Mouse (Mus musculus) frontal cortex, postnatal 10 days (tissue): ENCODE measurements around the gene Eif3l.
A peak's percentile ranks its signal among the peaks of the same experiment; 100 is the strongest.
"Not testable (repeated sequence)": the region's sequence is repeated elsewhere in the genome, so short reads cannot be mapped to it uniquely, and the experiment has no call there.

Experiments
- DNase-seq, 2 experiments: peaks; one replicate each; pipeline ENCODE4 v3.0.0; 2022; ENCODE audit warnings: low spot score in 2 of 2, mixed read lengths in 1 of 2

Eif3l gene

GRCm38 (mm10) chr15:79074913-79075532 is at the start of gene Eif3l:
Eif3l (plus strand) TSS chr15:79075179.
- DNase-seq, result peak; percentile 71 to 85

- no peak for DNase-seq
Observed at GRCm38 (mm10) chr15:79025687-79026308, 49.2 kb upstream of the Eif3l start.

GRCm38 (mm10) chr15:79026511-79027290 is 48.3 kb upstream of the Eif3l start:
- no peak for DNase-seq

- peak in 1 of 2 experiments; percentile 31 for DNase-seq
Observed at GRCm38 (mm10) chr15:79027291-79028205, 47.4 kb upstream of the Eif3l start.

GRCm38 (mm10) chr15:79028237-79028738 is 46.7 kb upstream of the Eif3l start, which contains the start of gene H1f0:
H1f0 (plus strand) TSS chr15:79028450.
- peak; percentile 89 to 95 for DNase-seq

- no peak for DNase-seq
Observed at GRCm38 (mm10) chr15:79028823-79029484, 46.0 kb upstream of the Eif3l start.

GRCm38 (mm10) chr15:79029519-79030241 is 45.3 kb upstream of the Eif3l start:
- no peak for DNase-seq

- DNase-seq, result peak; percentile 82
Observed at GRCm38 (mm10) chr15:79030551-79031435, 44.2 kb upstream of the Eif3l start.

GRCm38 (mm10) chr15:79031908-79032307 is 43.1 kb upstream of the Eif3l start:
- DNase-seq, result not testable (repeated sequence)

GRCm38 (mm10) chr15:79037913-79038328 is 37.1 kb upstream of the Eif3l start:
- peak in 1 of 2 experiments; percentile 47 for DNase-seq

- no peak for DNase-seq
Observed at GRCm38 (mm10) chr15:79038331-79038730, 36.6 kb upstream of the Eif3l start.

- peak in 1 of 2 experiments; percentile 48 for DNase-seq
Observed at GRCm38 (mm10) chr15:79038853-79039252, 36.1 kb upstream of the Eif3l start.

GRCm38 (mm10) chr15:79040501-79041416 is 34.2 kb upstream of the Eif3l start:
- DNase-seq, result no peak

GRCm38 (mm10) chr15:79041585-79041984 is 33.4 kb upstream of the Eif3l start, which contains the start of gene Galr3:
Galr3 (plus strand) TSS chr15:79041885.
- DNase-seq, result no peak

GRCm38 (mm10) chr15:79042721-79043491 is 32.1 kb upstream of the Eif3l start:
- DNase-seq, result peak in 1 of 2 experiments; percentile 44

GRCm38 (mm10) chr15:79044837-79045236 is 30.1 kb upstream of the Eif3l start:
- no peak for DNase-seq

GRCm38 (mm10) chr15:79048186-79048585 is 26.8 kb upstream of the Eif3l start:
- DNase-seq, result no peak
